Mouse (Mus musculus) G1E (cell line): ENCODE measurements around the gene Yjefn3. TPM values are rescaled to one million over a fixed set of nuclear protein-coding genes. Genes with fewer than 3 reads are reported as not detected.

Experiments
- ATAC-seq: 2 replicates; pipeline ENCODE4 v1.8.0; 2016; ENCODE audit warnings: mild to moderate bottlenecking; ENCODE audit not compliant: insufficient number of reproducible peaks, poor library complexity, low FRiP score, severe bottlenecking; ENCODE audit errors: extremely low read depth
- DNase-seq: peaks from one replicate; pipeline ENCODE4 v3.0.0; 2012; ENCODE audit warnings: low spot score
- H3K27me3 ChIP-seq: 2 replicates; pipeline ENCODE4 v1.6.1; 2012; ENCODE audit warnings: mild to moderate bottlenecking, low read length, inconsistent platforms; ENCODE audit not compliant: insufficient read depth
- H3K36me3 ChIP-seq: replicated peaks from 2 replicates; pipeline ENCODE3; 2012; ENCODE audit warnings: mild to moderate bottlenecking, inconsistent platforms
- H3K4me1 ChIP-seq: 2 replicates; pipeline ENCODE4 v1.6.1; 2012; ENCODE audit warnings: low read depth, low read length, inconsistent platforms, mixed read lengths; ENCODE audit not compliant: insufficient read depth
- H3K4me3 ChIP-seq: 2 replicates; pipeline ENCODE4 v1.5.1; 2012; ENCODE audit warnings: low read depth, mild to moderate bottlenecking, inconsistent platforms, low read length, moderate library complexity, mixed read lengths
- H3K9me3 ChIP-seq: replicated peaks from 2 replicates; pipeline ENCODE4 v1.6.1; 2012; ENCODE audit warnings: inconsistent platforms
- CTCF ChIP-seq: IDR thresholded peaks from 2 replicates; pipeline ENCODE4 v1.5.1; 2012; ENCODE audit warnings: low read depth, low read length, inconsistent platforms, mixed read lengths
- GATA1 ChIP-seq: IDR thresholded peaks from 2 replicates; pipeline ENCODE4 v1.6.1; 2012; ENCODE audit warnings: borderline replicate concordance, low read length, inconsistent platforms, mixed read lengths
- GATA2 ChIP-seq: IDR thresholded peaks from 2 replicates; pipeline ENCODE4 v1.6.1; 2012; ENCODE audit warnings: low read depth, low read length, inconsistent platforms, borderline replicate concordance
- POLR2AphosphoS5 ChIP-seq: IDR thresholded peaks from 2 replicates; pipeline ENCODE4 v1.6.1; 2012; ENCODE audit warnings: low read depth, low read length, inconsistent platforms; ENCODE audit not compliant: insufficient replicate concordance
- TAL1 ChIP-seq: conservative IDR thresholded peaks from 2 replicates; pipeline ENCODE4 v1.6.1; 2012; ENCODE audit warnings: low read depth, low read length, inconsistent platforms, mixed read lengths
- polyA plus RNA-seq: library from polyadenylated mRNA; stranded (reverse); fragments of >175 nt; gene quantifications from 2 replicates; pipeline ENCODE4 v1.2.3, GENCODE M21; 2012
- total RNA-seq, 2 experiments: library from RNA; stranded (forward) in 1 of 2; stranded (reverse) in 1 of 2; fragments of 200-1000 nt in 1 of 2; fragments of >200 nt in 1 of 2; fragmentation: Nextera tagmentation in 1 of 2; gene quantifications; 2 replicates each; pipeline ENCODE4 v1.2.3; 2014 to 2017

Yjefn3 gene
- total and polyA plus RNA-seq, 3 experiments, result 1.8 to 2.1 TPM; not detected in 1

- peaks cover 85% of the 10 kb centered on the region for H3K36me3 ChIP-seq
- peak; percentile 74 for DNase-seq
- peaks cover 22% of the 10 kb centered on the region for H3K4me1 ChIP-seq
These were observed 8.6 kb downstream of the Yjefn3 start for GRCm38 (mm10) chr8:69893863-69894262.

GRCm38 (mm10) chr8:69890813-69891241 lies 11.7 kb downstream of the Yjefn3 start:
- Histone ChIP-seq H3K4me1 (peaks cover 9% of the 10 kb centered on the region), H3K36me3 (peaks cover 58% of the 10 kb centered on the region), H3K9me3 (peaks cover 21% of the 10 kb centered on the region), H3K27me3 (peaks cover 10% of the 10 kb centered on the region; the same call in 1 of the 2 replicates), H3K4me3 (no peak overlapping the region)
- TF ChIP-seq GATA2 (no peak), GATA1 (no peak), TAL1 (no peak), POLR2AphosphoS5 (no peak), CTCF (no peak)
- no peak for DNase-seq
- ATAC-seq, result no peak

More at GRCm38 (mm10) chr8:69893863-69894262, 8.6 kb downstream of the Yjefn3 start:
- no peak overlapping the region for H3K4me3 ChIP-seq
- TF ChIP-seq POLR2AphosphoS5 (no peak), TAL1 (no peak), CTCF (peak; percentile 50; the same call in 1 of the 2 replicates), GATA1 (no peak)
- peaks cover 3% of the 10 kb centered on the region; the same call in 1 of the 2 replicates for H3K27me3 ChIP-seq
- H3K9me3 ChIP-seq, result peaks cover 4% of the 10 kb centered on the region
- ATAC-seq, result no peak

GRCm38 (mm10) chr8:69888902-69889301 lies 13.6 kb downstream of the Yjefn3 start:
- H3K4me3 ChIP-seq, result no peak overlapping the region
- no peaks in the 10 kb centered on the region; the same call in 1 of the 2 replicates for H3K4me1 ChIP-seq
- H3K9me3 ChIP-seq, result peaks cover 36% of the 10 kb centered on the region
- peaks cover 14% of the 10 kb centered on the region; the same call in 1 of the 2 replicates for H3K27me3 ChIP-seq
- no peak for DNase-seq
- TF ChIP-seq GATA1 (no peak), TAL1 (no peak), POLR2AphosphoS5 (no peak), CTCF (no peak), GATA2 (no peak)
- no peak for ATAC-seq
- peaks cover 39% of the 10 kb centered on the region for H3K36me3 ChIP-seq

GRCm38 (mm10) chr8:69888244-69888866 lies 14.2 kb downstream of the Yjefn3 start:
- H3K9me3 ChIP-seq, result peaks cover 41% of the 10 kb centered on the region
- peaks cover 14% of the 10 kb centered on the region; the same call in 1 of the 2 replicates for H3K27me3 ChIP-seq
- no peak for TF ChIP-seq TAL1
- TF ChIP-seq CTCF, result no peak
- TF ChIP-seq GATA1, result no peak
- no peak for TF ChIP-seq GATA2
- TF ChIP-seq POLR2AphosphoS5, result no peak
- peaks cover 34% of the 10 kb centered on the region for H3K36me3 ChIP-seq
- DNase-seq (no peak), ATAC-seq (no peak)
- no peak overlapping the region; the same call in 1 of the 2 replicates for H3K4me3 ChIP-seq
- H3K4me1 ChIP-seq, result no peaks in the 10 kb centered on the region

- Histone ChIP-seq H3K4me1 (no peaks in the 10 kb centered on the region), H3K9me3 (peaks cover 49% of the 10 kb centered on the region), H3K36me3 (peaks cover 26% of the 10 kb centered on the region), H3K4me3 (no peak within 1 kb of the TSS; the same call in 1 of the 2 replicates), H3K27me3 (peaks cover 17% of the 10 kb centered on the region; the same call in 1 of the 2 replicates)
- ATAC-seq (no peak), DNase-seq (no peak)
- TF ChIP-seq POLR2AphosphoS5 (no peak), CTCF (no peak), GATA1 (no peak), GATA2 (no peak), TAL1 (no peak)
These were observed 14.9 kb downstream of the Yjefn3 start, which contains the start of gene Cilp2 for GRCm38 (mm10) chr8:69887289-69888243. Cilp2 (minus strand) TSS chr8:69887687.

- Histone ChIP-seq H3K36me3 (peaks cover 4% of the 10 kb centered on the region), H3K27me3 (peaks cover 19% of the 10 kb centered on the region; the same call in 1 of the 2 replicates), H3K4me1 (no peaks in the 10 kb centered on the region; the same call in 1 of the 2 replicates), H3K4me3 (no peak overlapping the region), H3K9me3 (peaks cover 79% of the 10 kb centered on the region)
- no peak for TF ChIP-seq CTCF
- no peak for TF ChIP-seq POLR2AphosphoS5
- no peak for TF ChIP-seq GATA2
- no peak for TF ChIP-seq GATA1
- no peak for TF ChIP-seq TAL1
- ATAC-seq, result no peak
- DNase-seq, result no peak
These were observed 18.4 kb downstream of the Yjefn3 start for GRCm38 (mm10) chr8:69884141-69884540.
